Mouse (Mus musculus) E14TG2a.4 (cell line): Measurements from ENCODE around the gene Olfr972.

Source experiments
- CTCF ChIP-seq: conservative IDR thresholded peaks from 2 replicates; pipeline ENCODE4 v1.5.1; 2014; ENCODE audit warnings: low read length
- NANOG ChIP-seq: IDR thresholded peaks from 2 replicates; pipeline ENCODE4 v1.6.1; 2014; ENCODE audit warnings: borderline replicate concordance, low read length, mixed read lengths
- POU5F1 ChIP-seq: IDR thresholded peaks from 2 replicates; pipeline ENCODE4 v1.6.1; 2014; ENCODE audit warnings: low read length, borderline replicate concordance

DNA sequence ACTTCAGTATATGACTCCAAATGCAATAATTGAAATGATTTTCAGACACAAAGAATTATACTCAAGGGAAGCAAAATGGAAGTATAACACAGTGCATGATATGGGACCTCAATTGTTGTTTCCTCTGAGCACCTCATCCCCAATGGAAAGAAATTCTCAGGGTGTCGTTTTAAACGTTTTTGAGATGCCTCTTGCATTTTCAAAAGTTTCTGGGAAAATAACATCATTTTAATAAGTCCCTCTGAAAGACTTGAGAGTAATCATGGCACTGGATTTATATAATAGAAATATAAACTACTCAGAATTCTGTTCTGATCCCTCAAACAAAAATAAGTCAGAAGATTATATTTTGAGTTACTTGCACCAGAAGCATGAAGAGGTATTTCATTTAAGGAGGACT is at the start of gene Olfr972:
- no peak for TF ChIP-seq CTCF
- TF ChIP-seq NANOG = no peak
- TF ChIP-seq POU5F1 = no peak
